Mouse (Mus musculus) spleen, adult 2 months (tissue): ENCODE results near the gene Phactr4. TPM values are rescaled to one million over a fixed set of nuclear protein-coding genes. Genes with fewer than 3 reads are reported as not detected.

Experiments used
- DNase-seq, 2 experiments: peaks; one replicate each; pipeline versions ENCODE4 v3.0.0 to v3.0.0-alpha.2; 2012 to 2021; ENCODE audit warnings: low spot score in 2 of 2, low read depth in 1 of 2
- H3K27ac ChIP-seq: fragments of 200-500 bp; 2 replicates; pipeline ENCODE4 v1.5.1; 2012; ENCODE audit warnings: low read length, inconsistent platforms; ENCODE audit not compliant: insufficient read depth
- H3K27me3 ChIP-seq: fragments of 200-500 bp; 2 replicates; pipeline ENCODE4 v1.6.1; 2012; ENCODE audit warnings: mild to moderate bottlenecking, moderate library complexity, low read length, inconsistent platforms; ENCODE audit not compliant: control insufficient read depth, insufficient read depth
- H3K36me3 ChIP-seq: fragments of 200-500 bp; 2 replicates; pipeline ENCODE4 v1.6.1; 2012; ENCODE audit warnings: mild to moderate bottlenecking, low read length, inconsistent platforms; ENCODE audit not compliant: control insufficient read depth, insufficient read depth
- H3K4me1 ChIP-seq: fragments of 200-500 bp; 2 replicates; pipeline ENCODE4 v1.6.1; 2011; ENCODE audit warnings: inconsistent platforms; ENCODE audit not compliant: control insufficient read depth, insufficient read depth, insufficient read length
- H3K4me3 ChIP-seq: fragments of 200-500 bp; 2 replicates; pipeline ENCODE4 v1.5.1; 2011; ENCODE audit warnings: mild to moderate bottlenecking, inconsistent platforms; ENCODE audit not compliant: insufficient read depth, insufficient read length; ENCODE audit errors: extremely low read depth
- CTCF ChIP-seq: fragments of 200-500 bp; IDR thresholded peaks from 2 replicates; pipeline ENCODE4 v1.5.1; 2011; ENCODE audit warnings: mild to moderate bottlenecking, inconsistent platforms; ENCODE audit not compliant: insufficient read depth, insufficient read length, insufficient replicate concordance; ENCODE audit errors: extremely low read depth
- POLR2A ChIP-seq: fragments of 200-500 bp; IDR thresholded peaks from 2 replicates; pipeline ENCODE4 v1.6.1; 2011; ENCODE audit warnings: low read depth, low read length, inconsistent platforms
- WGBS: fragments of 180-500 bp; shearing (Covaris S2); methylation state at CpG from one replicate; pipeline ENCODE4 v1.1.7; 2018; 5-methylcytosine and 5-hydroxymethylcytosine counted together
- polyA plus RNA-seq: library from polyadenylated mRNA; depleted of rRNA; stranded (reverse); fragments of >200 nt; gene quantifications from 2 replicates; pipeline ENCODE4 v1.2.3, GENCODE M21; 2012

Gene Phactr4
- polyA plus RNA-seq, 1 experiment = 5.7 TPM

GRCm38 (mm10) chr4:132411322-132412094 lies 10.8 kb downstream of the Phactr4 start:
- Histone ChIP-seq H3K36me3 (no peaks in the 10 kb centered on the region), H3K4me1 (no peaks in the 10 kb centered on the region), H3K4me3 (no peak overlapping the region), H3K27ac (no peak overlapping the region), H3K27me3 (no peaks in the 10 kb centered on the region)
- DNase-seq = peak in 1 of 2 experiments; percentile 32
- TF ChIP-seq POLR2A (no peak), CTCF (0 out of 2 replicates have a peak, but pooled peaks have one; percentile 10)
- WGBS = 54% methylated on average over 8 of the region's 8 CpGs

- Histone ChIP-seq H3K27me3 (no peaks in the 10 kb centered on the region), H3K36me3 (no peaks in the 10 kb centered on the region), H3K4me3 (no peak overlapping the region), H3K27ac (no peak overlapping the region), H3K4me1 (no peaks in the 10 kb centered on the region)
- no peak for TF ChIP-seq POLR2A
- TF ChIP-seq CTCF = no peak
- 79% methylated on average over 4 of the region's 4 CpGs for WGBS
- DNase-seq = no peak
Measured at GRCm38 (mm10) chr4:132409587-132410229, 12.6 kb downstream of the Phactr4 start.

GRCm38 (mm10) chr4:132406393-132407189 lies 15.7 kb downstream of the Phactr4 start:
- DNase-seq = no peak
- H3K27ac ChIP-seq = no peak overlapping the region
- H3K27me3 ChIP-seq = no peaks in the 10 kb centered on the region
- no peak overlapping the region for H3K4me3 ChIP-seq
- WGBS = 84% methylated on average over 13 of the region's 13 CpGs
- no peak for TF ChIP-seq POLR2A
- no peak for TF ChIP-seq CTCF
- no peaks in the 10 kb centered on the region for H3K36me3 ChIP-seq
- H3K4me1 ChIP-seq = no peaks in the 10 kb centered on the region

GRCm38 (mm10) chr4:132404588-132404987 lies 17.7 kb downstream of the Phactr4 start:
- Histone ChIP-seq H3K27ac (no peak overlapping the region), H3K36me3 (no peaks in the 10 kb centered on the region), H3K4me3 (no peak overlapping the region), H3K4me1 (no peaks in the 10 kb centered on the region), H3K27me3 (no peaks in the 10 kb centered on the region)
- no peak for DNase-seq
- WGBS = 91% methylated on average over 5 of the region's 5 CpGs
- no peak for TF ChIP-seq CTCF
- TF ChIP-seq POLR2A = no peak

GRCm38 (mm10) chr4:132403063-132403660 lies 19.1 kb downstream of the Phactr4 start:
- TF ChIP-seq CTCF = no peak
- no peak for TF ChIP-seq POLR2A
- H3K27me3 ChIP-seq = no peaks in the 10 kb centered on the region
- no peaks in the 10 kb centered on the region for H3K36me3 ChIP-seq
- 82% methylated on average over 5 of the region's 5 CpGs for WGBS
- H3K4me1 ChIP-seq = no peaks in the 10 kb centered on the region
- H3K27ac ChIP-seq = no peak overlapping the region
- DNase-seq = no peak
- H3K4me3 ChIP-seq = no peak overlapping the region

- H3K27me3 ChIP-seq = no peaks in the 10 kb centered on the region
- DNase-seq = no peak
- H3K27ac ChIP-seq = no peak overlapping the region
- 97% methylated on average over 9 of the region's 9 CpGs for WGBS
- TF ChIP-seq CTCF (no peak), POLR2A (no peak)
- H3K36me3 ChIP-seq = no peaks in the 10 kb centered on the region
- no peak overlapping the region for H3K4me3 ChIP-seq
- no peaks in the 10 kb centered on the region for H3K4me1 ChIP-seq
Measured at GRCm38 (mm10) chr4:132401016-132401415, 21.3 kb downstream of the Phactr4 start.
